Mouse (Mus musculus) liver, adult 2 months (tissue): Measurements from ENCODE around the gene Dtx1. TPM values are rescaled to one million over a fixed set of nuclear protein-coding genes. Genes with fewer than 3 reads are reported as not detected.
A peak's percentile ranks its signal among the peaks of the same experiment; 100 is the strongest.

ENCODE experiments used
- DNase-seq: peaks from one replicate; pipeline ENCODE4 v3.0.0-alpha.2; 2011; ENCODE audit warnings: low read depth, low spot score; ENCODE audit errors: extremely low read depth
- H3K27ac ChIP-seq: fragments of 200-500 bp; replicated peaks from 2 replicates; pipeline ENCODE4 v1.5.1; 2012; ENCODE audit warnings: low read depth, mild to moderate bottlenecking, control low read depth, inconsistent platforms, low read length; ENCODE audit not compliant: insufficient read depth
- H3K27me3 ChIP-seq: fragments of 200-500 bp; 2 replicates; pipeline ENCODE4 v1.6.1; 2012; ENCODE audit warnings: mild to moderate bottlenecking, moderate library complexity, low read length, inconsistent platforms; ENCODE audit not compliant: control insufficient read depth, insufficient read depth
- H3K36me3 ChIP-seq: fragments of 200-500 bp; 2 replicates; pipeline ENCODE4 v1.6.1; 2012; ENCODE audit warnings: low read length, inconsistent platforms; ENCODE audit not compliant: control insufficient read depth, insufficient read depth
- H3K4me1 ChIP-seq: fragments of 200-500 bp; 2 replicates; pipeline ENCODE4 v1.6.1; 2011; ENCODE audit warnings: low read length; ENCODE audit not compliant: control insufficient read depth, insufficient read depth
- H3K4me3 ChIP-seq: fragments of 200-500 bp; 2 replicates; pipeline ENCODE4 v1.5.1; 2011; ENCODE audit warnings: low read depth, mild to moderate bottlenecking, control low read depth, low read length, moderate library complexity; ENCODE audit not compliant: insufficient read depth
- H3K79me2 ChIP-seq: fragments of 200-500 bp; 2 replicates; pipeline ENCODE4 v1.6.1; 2012; ENCODE audit warnings: inconsistent platforms, mild to moderate bottlenecking, low read length, moderate library complexity; ENCODE audit not compliant: control insufficient read depth, insufficient read depth
- H3K9ac ChIP-seq: fragments of 200-500 bp; 2 replicates; pipeline ENCODE4 v1.6.1; 2012; ENCODE audit warnings: low read depth, mild to moderate bottlenecking, control low read depth, inconsistent platforms, low read length
- CTCF ChIP-seq: fragments of 200-500 bp; IDR thresholded peaks from 2 replicates; pipeline ENCODE4 v1.5.1; 2011; ENCODE audit warnings: low read depth, low read length, control low read depth
- POLR2A ChIP-seq: fragments of 200-500 bp; IDR thresholded peaks from 2 replicates; pipeline ENCODE4 v1.6.1; 2011; ENCODE audit warnings: low read length, control low read depth; ENCODE audit not compliant: insufficient read depth; ENCODE audit errors: extremely low read depth
- WGBS: fragments of 180-500 bp; shearing (Covaris S2); methylation state at CpG from one replicate; pipeline ENCODE4 v1.1.7; 2018; 5-methylcytosine and 5-hydroxymethylcytosine counted together
- polyA plus RNA-seq: library from polyadenylated mRNA; depleted of rRNA; stranded (reverse); fragments of >200 nt; gene quantifications from 2 replicates; pipeline ENCODE4 v1.2.3, GENCODE M21; 2012
- total RNA-seq: library from RNA; depleted of rRNA; stranded (reverse); fragments of >200 nt; gene quantifications from 2 replicates; pipeline ENCODE4 v1.2.3, GENCODE M21; 2014

The Dtx1 gene
- total and polyA plus RNA-seq, 2 experiments, result 0.65 to 1.3 TPM

GRCm38 (mm10) chr5:120696057-120696743 is 15.5 kb downstream of the Dtx1 start:
- peaks cover 8% of the 10 kb centered on the region for H3K27me3 ChIP-seq
- H3K27ac ChIP-seq, result no peak overlapping the region
- H3K9ac ChIP-seq, result no peak overlapping the region
- H3K4me1 ChIP-seq, result peaks cover 3% of the 10 kb centered on the region; the same call in 1 of the 2 replicates
- TF ChIP-seq POLR2A (no peak), CTCF (no peak)
- no peak overlapping the region for H3K4me3 ChIP-seq
- H3K79me2 ChIP-seq, result no peaks in the 10 kb centered on the region
- 47% methylated on average over 16 of the region's 16 CpGs for WGBS
- H3K36me3 ChIP-seq, result no peaks in the 10 kb centered on the region
- peak; percentile 71 for DNase-seq

- Histone ChIP-seq H3K9ac (no peak overlapping the region), H3K4me1 (peaks cover 3% of the 10 kb centered on the region; the same call in 1 of the 2 replicates), H3K27ac (no peak overlapping the region), H3K4me3 (no peak overlapping the region), H3K27me3 (peaks cover 8% of the 10 kb centered on the region), H3K36me3 (no peaks in the 10 kb centered on the region), H3K79me2 (no peaks in the 10 kb centered on the region)
- WGBS, result 7% methylated on average over 41 of the region's 41 CpGs
- TF ChIP-seq CTCF (no peak), POLR2A (no peak)
- DNase-seq, result no peak
Measured at GRCm38 (mm10) chr5:120694695-120695074, 17.0 kb downstream of the Dtx1 start.

- Histone ChIP-seq H3K27me3 (peaks cover 8% of the 10 kb centered on the region), H3K27ac (no peak overlapping the region), H3K4me3 (no peak overlapping the region), H3K36me3 (no peaks in the 10 kb centered on the region), H3K4me1 (peaks cover 1% of the 10 kb centered on the region; the same call in 1 of the 2 replicates), H3K79me2 (no peaks in the 10 kb centered on the region), H3K9ac (no peak overlapping the region)
- 18% methylated on average over 38 of the region's 38 CpGs for WGBS
- DNase-seq, result no peak
- TF ChIP-seq CTCF (no peak), POLR2A (no peak)
Measured at GRCm38 (mm10) chr5:120693931-120694694, 17.6 kb downstream of the Dtx1 start.

GRCm38 (mm10) chr5:120692034-120692433 is 19.7 kb downstream of the Dtx1 start:
- 68% methylated on average over 19 of the region's 19 CpGs for WGBS
- Histone ChIP-seq H3K27me3 (peaks cover 8% of the 10 kb centered on the region), H3K79me2 (no peaks in the 10 kb centered on the region), H3K27ac (no peak overlapping the region), H3K4me1 (no peaks in the 10 kb centered on the region), H3K36me3 (no peaks in the 10 kb centered on the region), H3K9ac (no peak overlapping the region), H3K4me3 (no peak overlapping the region)
- TF ChIP-seq POLR2A, result no peak
- no peak for DNase-seq

GRCm38 (mm10) chr5:120690417-120690816 is 21.3 kb downstream of the Dtx1 start:
- WGBS, result 62% methylated on average over 4 of the region's 4 CpGs
- H3K27me3 ChIP-seq, result peaks cover 8% of the 10 kb centered on the region
- H3K9ac ChIP-seq, result no peak overlapping the region
- no peak overlapping the region for H3K27ac ChIP-seq
- DNase-seq, result no peak
- no peak overlapping the region for H3K4me3 ChIP-seq
- no peaks in the 10 kb centered on the region for H3K4me1 ChIP-seq
- no peak for TF ChIP-seq POLR2A
- no peak for TF ChIP-seq CTCF
- H3K79me2 ChIP-seq, result no peaks in the 10 kb centered on the region
- no peaks in the 10 kb centered on the region for H3K36me3 ChIP-seq

- no peaks in the 10 kb centered on the region for H3K4me1 ChIP-seq
- TF ChIP-seq CTCF (no peak), POLR2A (no peak)
- no peak for DNase-seq
- H3K9ac ChIP-seq, result no peak overlapping the region
- no peaks in the 10 kb centered on the region for H3K27me3 ChIP-seq
- H3K79me2 ChIP-seq, result no peaks in the 10 kb centered on the region
- H3K27ac ChIP-seq, result no peak overlapping the region
- H3K36me3 ChIP-seq, result no peaks in the 10 kb centered on the region
- WGBS, result 27% methylated on average over 4 of the region's 4 CpGs
- no peak overlapping the region for H3K4me3 ChIP-seq
Measured at GRCm38 (mm10) chr5:120688434-120688833, 23.3 kb downstream of the Dtx1 start.
